Mouse (Mus musculus) liver, adult 2 months (tissue): ENCODE data around the gene Rab24. TPM values are rescaled to one million over a fixed set of nuclear protein-coding genes. Genes with fewer than 3 reads are reported as not detected.

ENCODE experiments used
- DNase-seq: peaks from one replicate; pipeline ENCODE4 v3.0.0-alpha.2; 2011; ENCODE audit warnings: low read depth, low spot score; ENCODE audit errors: extremely low read depth
- H3K27ac ChIP-seq: fragments of 200-500 bp; replicated peaks from 2 replicates; pipeline ENCODE4 v1.5.1; 2012; ENCODE audit warnings: low read depth, mild to moderate bottlenecking, control low read depth, inconsistent platforms, low read length; ENCODE audit not compliant: insufficient read depth
- H3K27me3 ChIP-seq: fragments of 200-500 bp; 2 replicates; pipeline ENCODE4 v1.6.1; 2012; ENCODE audit warnings: mild to moderate bottlenecking, moderate library complexity, low read length, inconsistent platforms; ENCODE audit not compliant: control insufficient read depth, insufficient read depth
- H3K36me3 ChIP-seq: fragments of 200-500 bp; 2 replicates; pipeline ENCODE4 v1.6.1; 2012; ENCODE audit warnings: low read length, inconsistent platforms; ENCODE audit not compliant: control insufficient read depth, insufficient read depth
- H3K4me1 ChIP-seq: fragments of 200-500 bp; 2 replicates; pipeline ENCODE4 v1.6.1; 2011; ENCODE audit warnings: low read length; ENCODE audit not compliant: control insufficient read depth, insufficient read depth
- H3K4me3 ChIP-seq: fragments of 200-500 bp; 2 replicates; pipeline ENCODE4 v1.5.1; 2011; ENCODE audit warnings: low read depth, mild to moderate bottlenecking, control low read depth, low read length, moderate library complexity; ENCODE audit not compliant: insufficient read depth
- H3K79me2 ChIP-seq: fragments of 200-500 bp; 2 replicates; pipeline ENCODE4 v1.6.1; 2012; ENCODE audit warnings: inconsistent platforms, mild to moderate bottlenecking, low read length, moderate library complexity; ENCODE audit not compliant: control insufficient read depth, insufficient read depth
- H3K9ac ChIP-seq: fragments of 200-500 bp; 2 replicates; pipeline ENCODE4 v1.6.1; 2012; ENCODE audit warnings: low read depth, mild to moderate bottlenecking, control low read depth, inconsistent platforms, low read length
- CTCF ChIP-seq: fragments of 200-500 bp; IDR thresholded peaks from 2 replicates; pipeline ENCODE4 v1.5.1; 2011; ENCODE audit warnings: low read depth, low read length, control low read depth
- POLR2A ChIP-seq: fragments of 200-500 bp; IDR thresholded peaks from 2 replicates; pipeline ENCODE4 v1.6.1; 2011; ENCODE audit warnings: low read length, control low read depth; ENCODE audit not compliant: insufficient read depth; ENCODE audit errors: extremely low read depth
- WGBS: fragments of 180-500 bp; shearing (Covaris S2); methylation state at CpG from one replicate; pipeline ENCODE4 v1.1.7; 2018; 5-methylcytosine and 5-hydroxymethylcytosine counted together
- polyA plus RNA-seq: library from polyadenylated mRNA; depleted of rRNA; stranded (reverse); fragments of >200 nt; gene quantifications from 2 replicates; pipeline ENCODE4 v1.2.3, GENCODE M21; 2012; rRNA removed
- total RNA-seq: library from RNA; depleted of rRNA; stranded (reverse); fragments of >200 nt; gene quantifications from 2 replicates; pipeline ENCODE4 v1.2.3, GENCODE M21; 2014; rRNA removed

Rab24 gene
- total and polyA plus RNA-seq, 2 experiments = 32.7 to 56.0 TPM

GRCm38 (mm10) chr13:55277646-55278045 lies 44.1 kb downstream of the Rab24 start:
- DNase-seq = no peak
- H3K79me2 ChIP-seq = peaks cover 7% of the 10 kb centered on the region; the same call in 1 of the 2 replicates
- no peak overlapping the region for H3K4me3 ChIP-seq
- no peak overlapping the region for H3K9ac ChIP-seq
- 81% methylated on average over 5 of the region's 5 CpGs for WGBS
- TF ChIP-seq POLR2A (no peak), CTCF (no peak)
- no peaks in the 10 kb centered on the region for H3K27me3 ChIP-seq
- peaks cover 62% of the 10 kb centered on the region for H3K36me3 ChIP-seq
- H3K27ac ChIP-seq = no peak overlapping the region
- no peaks in the 10 kb centered on the region for H3K4me1 ChIP-seq

- Histone ChIP-seq H3K4me1 (no peaks in the 10 kb centered on the region), H3K4me3 (no peak overlapping the region), H3K79me2 (peaks cover 7% of the 10 kb centered on the region; the same call in 1 of the 2 replicates), H3K9ac (no peak overlapping the region), H3K27ac (no peak overlapping the region), H3K27me3 (no peaks in the 10 kb centered on the region), H3K36me3 (peaks cover 61% of the 10 kb centered on the region)
- DNase-seq = no peak
- no peak for TF ChIP-seq CTCF
- TF ChIP-seq POLR2A = no peak
- 95% methylated on average over 5 of the region's 5 CpGs for WGBS
These were observed 44.5 kb downstream of the Rab24 start for GRCm38 (mm10) chr13:55277203-55277602.

Other genes starting within 250 kb of the Rab24 start
- gene Uimc1, start 221.6 kb downstream of the Rab24 start, total RNA-seq = 10.4 and 12.0 TPM in 2 replicates
- 2.8 and 3.7 TPM in 2 replicates for gene Uimc1, start 221.6 kb downstream of the Rab24 start, polyA plus RNA-seq
- 4.5 and 5.6 TPM in 2 replicates for gene Zfp346, start 216.6 kb downstream of the Rab24 start, total RNA-seq
- 3.9 and 5.1 TPM in 2 replicates for gene Zfp346, start 216.6 kb downstream of the Rab24 start, polyA plus RNA-seq
- gene Gm17617, start 188.4 kb downstream of the Rab24 start, total RNA-seq = not detected in 2 replicates
- not detected in 2 replicates for gene Gm17617, start 188.4 kb downstream of the Rab24 start, polyA plus RNA-seq
- gene Fgfr4, start 169.3 kb downstream of the Rab24 start, total RNA-seq = 6.6 and 16.9 TPM in 2 replicates
- 49.9 and 52.4 TPM in 2 replicates for gene Fgfr4, start 169.3 kb downstream of the Rab24 start, polyA plus RNA-seq
- 45.4 TPM in 2 replicates for gene Nsd1, start 112.2 kb downstream of the Rab24 start, total RNA-seq
- gene Nsd1, start 112.2 kb downstream of the Rab24 start, polyA plus RNA-seq = 8.0 and 8.9 TPM in 2 replicates
- 96.3 and 115 TPM in 2 replicates for gene Prelid1, start 1.4 kb downstream of the Rab24 start, total RNA-seq
- 378 and 383 TPM in 2 replicates for gene Prelid1, start 1.4 kb downstream of the Rab24 start, polyA plus RNA-seq
- gene Mxd3, start 7.9 kb upstream of the Rab24 start, total RNA-seq = 0.13 TPM in 1 of 2 replicates, not detected in the other
- gene Mxd3, start 7.9 kb upstream of the Rab24 start, polyA plus RNA-seq = 0.21 and 0.27 TPM in 2 replicates
- gene Lman2, start 40.8 kb upstream of the Rab24 start, total RNA-seq = 112 and 127 TPM in 2 replicates
- gene Lman2, start 40.8 kb upstream of the Rab24 start, polyA plus RNA-seq = 136 and 143 TPM in 2 replicates
- 0.28 and 0.34 TPM in 2 replicates for gene Rgs14, start 47.8 kb upstream of the Rab24 start, total RNA-seq
- gene Rgs14, start 47.8 kb upstream of the Rab24 start, polyA plus RNA-seq = 0.45 and 0.70 TPM in 2 replicates
- 0.13 TPM in 1 of 2 replicates, not detected in the other for gene Slc34a1, start 76.2 kb upstream of the Rab24 start, total RNA-seq
- gene Slc34a1, start 76.2 kb upstream of the Rab24 start, polyA plus RNA-seq = 0.04 and 0.11 TPM in 2 replicates
- not detected in 2 replicates for gene Pfn3, start 93.3 kb upstream of the Rab24 start, total RNA-seq
- not detected in 2 replicates for gene Pfn3, start 93.3 kb upstream of the Rab24 start, polyA plus RNA-seq
- 391 and 453 TPM in 2 replicates for gene F12, start 104.8 kb upstream of the Rab24 start, total RNA-seq
- 621 and 798 TPM in 2 replicates for gene F12, start 104.8 kb upstream of the Rab24 start, polyA plus RNA-seq
- gene Grk6, start 123.1 kb upstream of the Rab24 start, total RNA-seq = 8.8 and 13.6 TPM in 2 replicates
- gene Grk6, start 123.1 kb upstream of the Rab24 start, polyA plus RNA-seq = 12.4 and 14.3 TPM in 2 replicates
- gene Prr7, start 142.3 kb upstream of the Rab24 start, total RNA-seq = not detected in 2 replicates
- gene Prr7, start 142.3 kb upstream of the Rab24 start, polyA plus RNA-seq = 0.31 and 0.44 TPM in 2 replicates
- 0.65 and 0.81 TPM in 2 replicates for gene Dbn1, start 166.2 kb upstream of the Rab24 start, total RNA-seq
- gene Dbn1, start 166.2 kb upstream of the Rab24 start, polyA plus RNA-seq = 2.1 and 2.3 TPM in 2 replicates
- 3.6 and 6.4 TPM in 2 replicates for gene Pdlim7, start 191.7 kb upstream of the Rab24 start, total RNA-seq
- 6.7 and 10.2 TPM in 2 replicates for gene Pdlim7, start 191.7 kb upstream of the Rab24 start, polyA plus RNA-seq
- gene Dok3, start 207.3 kb upstream of the Rab24 start, total RNA-seq = 0.46 and 0.94 TPM in 2 replicates
- 2.5 and 5.2 TPM in 2 replicates for gene Dok3, start 207.3 kb upstream of the Rab24 start, polyA plus RNA-seq
- 30.1 and 35.4 TPM in 2 replicates for gene Ddx41, start 214.7 kb upstream of the Rab24 start, total RNA-seq
- 38.8 and 39.9 TPM in 2 replicates for gene Ddx41, start 214.7 kb upstream of the Rab24 start, polyA plus RNA-seq
- gene Fam193b, start 249.2 kb upstream of the Rab24 start, total RNA-seq = 11.1 and 11.7 TPM in 2 replicates
- 39.9 and 67.8 TPM in 2 replicates for gene Fam193b, start 249.2 kb upstream of the Rab24 start, polyA plus RNA-seq